Mouse (Mus musculus) gastrocnemius, adult 8-10 months (tissue): ENCODE results near the gene Ppm1h. TPM values are rescaled to one million over a fixed set of nuclear protein-coding genes. Genes with fewer than 3 reads are reported as not detected.
"Not testable (repeated sequence)": the region's sequence is repeated elsewhere in the genome, so short reads cannot be mapped to it uniquely, and the experiment has no call there.

Source experiments
- DNase-seq, 2 experiments: peaks; one replicate each; pipeline ENCODE4 v3.0.0; 2022; ENCODE audit warnings: low spot score in 2 of 2
- total RNA-seq, 4 experiments: library from RNA; stranded (reverse); gene quantifications; 2 replicates each; pipeline ENCODE4 v1.2.4; 2022

The Ppm1h gene
- total RNA-seq, 4 experiments from 2014 or later = 1.2 to 3.1 (median 1.2) TPM

- DNase-seq = no peak
These were observed 285.7 kb downstream of the Ppm1h start for GRCm38 (mm10) chr10:122964241-122964636.

- DNase-seq = not testable (repeated sequence)
These were observed 287.1 kb downstream of the Ppm1h start for GRCm38 (mm10) chr10:122965650-122966049.

GRCm38 (mm10) chr10:122966421-122966820, 287.9 kb downstream of the Ppm1h start:
- no peak for DNase-seq

- DNase-seq = no peak
These were observed 291.6 kb downstream of the Ppm1h start for GRCm38 (mm10) chr10:122970188-122970587.

GRCm38 (mm10) chr10:122973241-122973640, 294.7 kb downstream of the Ppm1h start:
- DNase-seq = no peak

- DNase-seq = no peak
These were observed 297.5 kb downstream of the Ppm1h start for GRCm38 (mm10) chr10:122976038-122976437.

- no peak for DNase-seq
These were observed 300.8 kb downstream of the Ppm1h start for GRCm38 (mm10) chr10:122979356-122979755.

- no peak for DNase-seq
These were observed 301.6 kb downstream of the Ppm1h start for GRCm38 (mm10) chr10:122980123-122980522.

GRCm38 (mm10) chr10:122982909-122983578, 304.5 kb downstream of the Ppm1h start:
- DNase-seq = no peak

- DNase-seq = no peak
These were observed 305.3 kb downstream of the Ppm1h start for GRCm38 (mm10) chr10:122983579-122984530.

GRCm38 (mm10) chr10:122984531-122985251, 306.1 kb downstream of the Ppm1h start:
- no peak for DNase-seq

- peak in 1 of 2 experiments; percentile 6 for DNase-seq
These were observed 306.6 kb downstream of the Ppm1h start for GRCm38 (mm10) chr10:122985252-122985514.

- DNase-seq = peak; percentile 77 to 84
These were observed 307.2 kb downstream of the Ppm1h start for GRCm38 (mm10) chr10:122985515-122986319.

- DNase-seq = peak; percentile 62 to 84
These were observed 308.0 kb downstream of the Ppm1h start for GRCm38 (mm10) chr10:122986320-122987225.

- DNase-seq = peak in 1 of 2 experiments; percentile 27
These were observed 309.1 kb downstream of the Ppm1h start for GRCm38 (mm10) chr10:122987671-122988128.

GRCm38 (mm10) chr10:122988372-122988771, 309.8 kb downstream of the Ppm1h start:
- no peak for DNase-seq

- no peak for DNase-seq
These were observed 311.4 kb downstream of the Ppm1h start for GRCm38 (mm10) chr10:122989916-122990315.

GRCm38 (mm10) chr10:122990606-122991005, 312.0 kb downstream of the Ppm1h start:
- DNase-seq = no peak

- DNase-seq = no peak
These were observed 312.5 kb downstream of the Ppm1h start for GRCm38 (mm10) chr10:122991053-122991452.

- no peak for DNase-seq
These were observed 313.1 kb downstream of the Ppm1h start for GRCm38 (mm10) chr10:122991648-122992047.
